Mouse (Mus musculus): ENCODE results near the gene Gm28047.
"Not testable (repeated sequence)": the region's sequence is repeated elsewhere in the genome, so short reads cannot be mapped to it uniquely, and the experiment has no call there.

Gm28047 gene

GRCm38 (mm10) chr15:102619486-102619885 is 5.4 kb downstream of the Gm28047 start:
- DNase-seq, result no peak

GRCm38 (mm10) chr15:102617654-102618053 is 7.2 kb downstream of the Gm28047 start:
- DNase-seq, result no peak

- DNase-seq, result no peak
These were observed 8.7 kb downstream of the Gm28047 start for GRCm38 (mm10) chr15:102616174-102616573.

GRCm38 (mm10) chr15:102614224-102614623 is 10.6 kb downstream of the Gm28047 start:
- DNase-seq, result no peak

- DNase-seq, result no peak
These were observed 11.9 kb downstream of the Gm28047 start for GRCm38 (mm10) chr15:102612966-102613365.

GRCm38 (mm10) chr15:102608586-102608985 is 16.3 kb downstream of the Gm28047 start:
- not testable (repeated sequence) for DNase-seq

GRCm38 (mm10) chr15:102593996-102594656 is 30.7 kb downstream of the Gm28047 start:
- no peak for DNase-seq

- no peak for DNase-seq
These were observed 32.2 kb downstream of the Gm28047 start for GRCm38 (mm10) chr15:102592674-102593073.

- DNase-seq, result no peak
These were observed 34.3 kb downstream of the Gm28047 start for GRCm38 (mm10) chr15:102590567-102590966.

GRCm38 (mm10) chr15:102589826-102590225 is 35.0 kb downstream of the Gm28047 start:
- no peak for DNase-seq

GRCm38 (mm10) chr15:102585501-102585900 is 39.4 kb downstream of the Gm28047 start:
- DNase-seq, result no peak

GRCm38 (mm10) chr15:102583708-102584383 is 41.0 kb downstream of the Gm28047 start:
- DNase-seq, result peak; percentile 43 to 61

- DNase-seq, result no peak
These were observed 43.7 kb downstream of the Gm28047 start for GRCm38 (mm10) chr15:102581205-102581604.

- DNase-seq, result no peak
These were observed 46.5 kb downstream of the Gm28047 start for GRCm38 (mm10) chr15:102578351-102578750.

- DNase-seq, result no peak
These were observed 47.9 kb downstream of the Gm28047 start for GRCm38 (mm10) chr15:102576972-102577371.

GRCm38 (mm10) chr15:102572081-102572480 is 52.8 kb downstream of the Gm28047 start:
- no peak for DNase-seq

- DNase-seq, result no peak
These were observed 57.0 kb downstream of the Gm28047 start for GRCm38 (mm10) chr15:102567849-102568248.

GRCm38 (mm10) chr15:102563681-102564080 is 61.2 kb downstream of the Gm28047 start:
- peak in 1 of 2 experiments; percentile 47 for DNase-seq

- DNase-seq, result no peak
These were observed 61.8 kb downstream of the Gm28047 start for GRCm38 (mm10) chr15:102563061-102563460.

- no peak for DNase-seq
These were observed 62.4 kb downstream of the Gm28047 start for GRCm38 (mm10) chr15:102562491-102562890.

- peak in 1 of 2 experiments; percentile 51 for DNase-seq
These were observed 67.3 kb downstream of the Gm28047 start for GRCm38 (mm10) chr15:102557580-102557979.

- no peak for DNase-seq
These were observed 69.3 kb downstream of the Gm28047 start for GRCm38 (mm10) chr15:102555581-102555980.

- no peak for DNase-seq
These were observed 72.3 kb downstream of the Gm28047 start for GRCm38 (mm10) chr15:102552599-102552998.

GRCm38 (mm10) chr15:102547478-102547877 is 77.4 kb downstream of the Gm28047 start:
- peak; percentile 89 to 90 for DNase-seq
